Mouse (Mus musculus): ENCODE measurements at regions not wholly inside any gene's neighbourhood (a gene's known extent, or its start where the extent isn't known, plus 50 kb on each side); places are given as distances from the start of the nearest gene placed in this dataset.

DNA sequence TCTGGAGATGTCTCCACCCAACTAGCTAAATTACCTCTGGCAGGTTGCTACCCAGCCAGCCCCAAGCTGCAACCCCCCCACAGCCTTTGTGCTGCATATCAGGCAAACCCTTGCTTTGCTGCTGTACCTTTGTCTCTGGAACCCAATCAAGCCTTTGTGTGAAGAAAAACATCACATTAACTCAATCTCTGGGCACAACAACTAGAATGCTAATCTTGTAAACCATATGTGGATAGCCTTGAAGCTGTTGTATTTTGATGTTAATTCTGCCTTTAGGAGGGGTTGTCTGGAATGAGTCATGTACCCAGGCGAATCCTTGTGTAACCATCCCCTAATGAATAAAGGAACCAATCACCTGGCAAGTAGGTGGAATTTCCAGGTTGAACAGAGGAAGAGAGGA lies 72.3 kb upstream of the Magi2 start:
- TF ChIP-seq CTCF (IDR thresholded peaks at IDR 0.05; ENCODE audit: borderline replicate concordance, insufficient read depth, low read length) (no peak), POLR2A (IDR thresholded peaks at IDR 0.05; ENCODE audit: low read depth, low read length) (no peak)

Data from embryonic fibroblast, embryonic 13.5 days (primary cell).